Mouse (Mus musculus) hematopoietic multipotent progenitor cell, adult 10-12 weeks (in vitro differentiated cells): ENCODE data around the gene Prtg. TPM values are rescaled to one million over a fixed set of nuclear protein-coding genes. Genes with fewer than 3 reads are reported as not detected.

Source experiments
- polyA plus RNA-seq: library from polyadenylated mRNA; stranded (reverse); fragments of >175 nt; gene quantifications from 2 replicates; pipeline ENCODE4 v1.2.3, GENCODE M21; 2012; ENCODE audit warnings: low replicate concordance

Prtg gene
- polyA plus RNA-seq, result not detected in 2 replicates

DNA sequence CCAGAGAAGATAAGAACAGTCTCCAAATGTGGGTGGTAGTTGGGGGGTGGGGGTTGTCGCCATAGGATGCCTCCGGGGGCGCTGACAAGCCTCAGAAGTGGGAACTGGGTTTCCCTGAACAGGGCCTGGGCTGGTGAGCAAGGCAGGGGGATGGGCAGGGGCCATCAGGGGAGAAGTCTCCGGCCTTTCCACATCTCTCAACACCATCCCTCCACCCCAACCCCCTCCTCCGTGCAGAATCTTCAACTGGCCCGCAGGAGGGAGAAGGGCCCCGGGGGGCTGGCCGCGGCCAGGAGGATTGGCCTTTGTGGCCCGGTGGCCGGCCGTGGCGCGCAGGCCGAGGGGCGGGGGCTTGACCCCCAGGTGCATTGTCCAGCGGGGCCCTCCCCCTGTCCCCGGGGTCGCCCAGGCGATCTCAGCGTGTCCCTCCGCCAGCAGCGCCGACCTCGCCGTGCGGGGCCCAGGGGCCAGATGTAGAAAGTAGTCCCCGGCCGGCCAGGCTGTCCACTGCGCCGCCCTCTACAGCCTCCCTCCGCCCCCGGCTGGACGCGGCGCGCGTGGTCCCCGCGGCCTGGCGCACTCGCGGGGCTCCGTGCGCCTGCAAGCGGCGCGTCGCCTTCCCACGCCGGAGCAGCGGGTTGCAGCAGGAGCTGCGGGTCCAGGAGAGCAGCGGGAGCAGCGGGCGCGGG is at the start of gene Prtg:
Gene Prtg (plus strand): TSS at position 144 of the 689 bp plus-strand sequence.

DNA sequence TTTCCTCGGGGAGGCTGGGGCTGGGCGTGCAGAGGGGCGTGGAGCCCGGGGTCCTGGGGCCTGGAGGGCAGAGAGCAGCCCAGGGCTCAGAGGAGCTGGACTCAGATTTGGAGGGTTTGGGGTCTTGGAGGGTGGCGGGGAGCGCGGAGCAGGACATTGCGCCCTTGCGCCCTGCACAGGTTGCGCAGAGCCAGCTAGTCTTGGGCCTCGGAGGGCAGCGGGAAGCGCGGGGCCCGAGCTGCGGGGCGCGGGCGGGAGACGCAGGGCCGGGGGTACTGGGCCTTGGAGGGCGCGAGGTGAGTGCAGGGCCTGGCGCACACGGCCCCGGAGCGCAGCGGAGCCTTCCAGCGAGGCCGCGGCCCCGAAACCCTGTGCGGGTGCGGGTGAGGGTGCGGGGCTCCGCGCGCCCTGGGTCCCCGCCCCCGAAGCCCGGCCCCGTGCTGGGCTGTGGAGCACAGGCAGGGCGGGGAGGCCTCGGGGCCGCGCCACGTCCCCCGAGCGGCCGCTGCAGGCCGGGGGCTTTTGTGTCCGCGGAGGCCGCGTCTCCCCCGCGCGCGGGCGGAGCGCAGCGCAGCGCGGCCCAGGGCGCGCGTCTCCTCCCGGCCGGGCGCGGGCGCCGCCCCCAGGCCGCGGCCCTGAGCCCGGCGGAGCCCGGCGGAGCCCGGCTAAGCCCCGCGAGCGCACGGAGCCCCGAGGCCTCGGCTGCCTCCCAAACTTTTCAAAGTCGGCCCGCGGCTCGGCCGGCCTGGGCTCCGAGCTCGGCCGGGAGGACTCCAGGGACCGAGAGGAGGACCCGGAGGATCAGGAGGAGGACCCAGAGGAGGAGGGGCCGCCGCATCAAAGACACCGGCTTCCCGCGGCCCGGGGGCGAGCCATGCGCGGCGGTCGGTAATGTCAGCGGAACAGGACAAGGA is 118.6 kb downstream of the Prtg start, which contains the start of gene Pygo1:
Gene Pygo1 (plus strand): TSS at position 625 of the 914 bp plus-strand sequence.

DNA sequence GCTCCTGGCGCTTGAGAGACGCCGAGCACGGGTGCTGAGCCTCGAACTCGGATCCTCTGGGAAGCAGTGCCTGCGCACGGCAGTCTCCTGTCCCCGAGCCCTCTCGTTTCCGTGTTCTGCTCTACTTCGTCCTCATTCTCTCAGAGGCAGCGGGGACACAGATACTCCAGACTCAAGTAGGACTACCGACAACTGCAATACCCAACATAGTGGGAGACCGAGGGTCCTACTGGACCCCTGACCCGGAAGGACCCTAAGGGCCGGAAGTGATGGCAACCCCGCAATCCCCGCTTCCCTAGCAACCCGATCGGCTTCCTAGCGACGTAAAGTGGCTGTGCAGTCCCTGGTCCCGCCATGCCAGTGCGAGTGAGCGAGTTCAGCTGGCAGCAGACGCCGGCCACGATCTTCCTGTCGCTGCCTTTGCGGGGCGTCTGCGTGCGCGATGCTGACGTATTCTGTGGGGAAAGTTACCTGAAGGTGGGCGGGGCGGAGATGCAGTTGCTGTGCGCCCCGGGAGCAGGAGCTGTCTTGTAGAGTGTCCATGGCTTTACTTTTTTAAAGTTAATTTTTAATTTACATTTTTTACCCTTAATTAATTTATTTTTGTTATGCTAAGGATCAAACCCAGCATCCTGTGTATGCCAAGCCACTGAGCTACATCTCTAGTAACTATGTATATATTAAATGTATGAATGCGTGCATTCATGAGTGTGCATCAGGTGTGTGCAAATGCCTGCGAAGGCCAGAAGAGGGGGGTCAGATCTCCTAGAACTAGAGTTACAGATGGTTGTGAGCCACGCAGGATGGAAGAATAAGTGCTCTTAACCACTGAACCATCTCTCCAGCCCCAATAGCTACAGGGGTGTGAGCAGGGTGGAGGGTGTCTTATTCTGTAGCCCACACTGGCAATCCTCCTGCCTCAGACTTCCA is 152.1 kb downstream of the Prtg start, which contains the start of the genes Dyx1c1 and Gm44503:
Gene Dyx1c1 (plus strand): TSS at position 265 of the 930 bp plus-strand sequence.
Gene Gm44503 (plus strand): TSS at position 332 of the 930 bp plus-strand sequence.

Other genes starting within 250 kb of the Prtg start
- gene Nedd4, start 144.5 kb upstream of the Prtg start, polyA plus RNA-seq, result 2.3 and 26.3 TPM in 2 replicates
- gene Pygo1, start 118.8 kb downstream of the Prtg start, polyA plus RNA-seq, result not detected in 2 replicates
- 0.11 TPM in 1 of 2 replicates, not detected in the other for gene Dyx1c1, start 151.9 kb downstream of the Prtg start, polyA plus RNA-seq
- 0.03 TPM in 1 of 2 replicates, not detected in the other for gene Gm44503, start 152.0 kb downstream of the Prtg start, polyA plus RNA-seq
- 0.09 and 1.1 TPM in 2 replicates for gene Ccpg1os, start 178.5 kb downstream of the Prtg start, polyA plus RNA-seq
- gene Ccpg1, start 178.6 kb downstream of the Prtg start, polyA plus RNA-seq, result 8.2 and 20.1 TPM in 2 replicates
- gene Pigb, start 233.5 kb downstream of the Prtg start, polyA plus RNA-seq, result 2.3 and 2.8 TPM in 2 replicates
- 15.6 and 17.5 TPM in 2 replicates for gene Rab27a, start 238.0 kb downstream of the Prtg start, polyA plus RNA-seq